Mouse (Mus musculus): ENCODE data around the gene Timp2. TPM values are rescaled to one million over a fixed set of nuclear protein-coding genes. Genes with fewer than 3 reads are reported as not detected.

Gene Timp2
- 1,000 to 10,000 TPM in 1 of 2 experiments, 100 to 1,000 TPM in 1; 756 to 1,293 TPM for polyA plus RNA-seq (2012; fragmentation: generic; extraction: Trizol)

GRCm38 (mm10) chr11:118355640-118356039 is at the start of gene Timp2:
TSS of gene Timp2 (minus strand) at chr11:118355740.

GRCm38 (mm10) chr11:118401760-118402280 is 46.3 kb upstream of the Timp2 start, which contains the start of gene Lgals3bp:
TSS of gene Lgals3bp (minus strand) at chr11:118402092.

GRCm38 (mm10) chr11:118342400-118342981 is 13.0 kb downstream of the Timp2 start, which contains the start of gene Cep295nl:
TSS of gene Cep295nl (minus strand) at chr11:118342500.

GRCm38 (mm10) chr11:118289999-118290889 is 65.3 kb downstream of the Timp2 start, which contains the start of gene Usp36:
TSS of gene Usp36 (minus strand) at chr11:118290244.

Other genes starting within 250 kb of the Timp2 start
- under 1 TPM; 0.05 to 0.34 TPM for gene Dnah17, start 225.1 kb downstream of the Timp2 start, polyA plus RNA-seq (2012; fragmentation: generic; extraction: Trizol)
- gene Cyth1, start 107.1 kb downstream of the Timp2 start, polyA plus RNA-seq (2012; fragmentation: generic; extraction: Trizol) = 10 to 100 TPM in 1 of 2 experiments, 1 to 10 TPM in 1; 2.2 to 15.9 TPM
- gene Usp36, start 65.5 kb downstream of the Timp2 start, polyA plus RNA-seq (2012; fragmentation: generic; extraction: Trizol) = 10 to 100 TPM; 13.4 to 14.4 TPM
- gene Cep295nl, start 13.2 kb downstream of the Timp2 start, polyA plus RNA-seq (2012; fragmentation: generic; extraction: Trizol) = 1 to 10 TPM in 1 of 2 experiments, under 1 TPM in 1; 0.80 to 1.6 TPM
- gene Lgals3bp, start 46.4 kb upstream of the Timp2 start, polyA plus RNA-seq (2012; fragmentation: generic; extraction: Trizol) = 100 to 1,000 TPM in 1 of 2 experiments, 10 to 100 TPM in 1; 26.9 to 167 TPM
- 10 to 100 TPM; 23.9 to 71.4 TPM for gene Cant1, start 63.3 kb upstream of the Timp2 start, polyA plus RNA-seq (2012; fragmentation: generic; extraction: Trizol)
- gene C1qtnf1, start 72.5 kb upstream of the Timp2 start, polyA plus RNA-seq (2012; fragmentation: generic; extraction: Trizol) = 10 to 100 TPM in 1 of 2 experiments, 1 to 10 TPM in 1; 3.4 to 23.9 TPM
- 1 to 10 TPM; 4.8 to 5.2 TPM for gene Engase, start 121.1 kb upstream of the Timp2 start, polyA plus RNA-seq (2012; fragmentation: generic; extraction: Trizol)